Mouse (Mus musculus) brain, adult 2 months (tissue): Measurements from ENCODE around the gene Defb41.
"Not testable (repeated sequence)": the region's sequence is repeated elsewhere in the genome, so short reads cannot be mapped to it uniquely, and the experiment has no call there.

Experiments used
- DNase-seq: peaks from one replicate; pipeline ENCODE4 v3.0.0; 2011; ENCODE audit warnings: low read depth, low spot score

Defb41 gene

GRCm38 (mm10) chr1:18265038-18265437, at the start of gene Defb41:
Gene Defb41, minus strand, starts transcription at chr1:18265138.
- no peak for DNase-seq

GRCm38 (mm10) chr1:18308474-18308829, 43.5 kb upstream of the Defb41 start:
- DNase-seq: no peak

- peak; percentile 12 for DNase-seq
Observed at GRCm38 (mm10) chr1:18307545-18308473, 42.9 kb upstream of the Defb41 start.

GRCm38 (mm10) chr1:18292515-18292914, 27.6 kb upstream of the Defb41 start:
- peak; percentile 59 for DNase-seq

GRCm38 (mm10) chr1:18288860-18289259, 23.9 kb upstream of the Defb41 start:
- peak; percentile 23 for DNase-seq

- no peak for DNase-seq
Observed at GRCm38 (mm10) chr1:18287371-18287770, 22.4 kb upstream of the Defb41 start.

GRCm38 (mm10) chr1:18271095-18271494, 6.2 kb upstream of the Defb41 start:
- no peak for DNase-seq

GRCm38 (mm10) chr1:18268845-18269244, 3.9 kb upstream of the Defb41 start:
- DNase-seq: no peak

- DNase-seq: not testable (repeated sequence)
Observed at GRCm38 (mm10) chr1:18245801-18246580, 18.9 kb downstream of the Defb41 start.

- no peak for DNase-seq
Observed at GRCm38 (mm10) chr1:18237343-18237742, 27.6 kb downstream of the Defb41 start, which contains the start of gene Defb18. Gene Defb18, minus strand, starts transcription at chr1:18237443.

- no peak for DNase-seq
Observed at GRCm38 (mm10) chr1:18223385-18223945, 41.5 kb downstream of the Defb41 start.
